Mouse (Mus musculus): ENCODE measurements around the gene Aqp5. TPM values are rescaled to one million over a fixed set of nuclear protein-coding genes. Genes with fewer than 3 reads are reported as not detected.

The Aqp5 gene
- total RNA-seq (2022): 1 to 10 TPM in 1 of 4 experiments, under 1 TPM in 3; 0.43 to 2.1 (median 0.73) TPM

DNA sequence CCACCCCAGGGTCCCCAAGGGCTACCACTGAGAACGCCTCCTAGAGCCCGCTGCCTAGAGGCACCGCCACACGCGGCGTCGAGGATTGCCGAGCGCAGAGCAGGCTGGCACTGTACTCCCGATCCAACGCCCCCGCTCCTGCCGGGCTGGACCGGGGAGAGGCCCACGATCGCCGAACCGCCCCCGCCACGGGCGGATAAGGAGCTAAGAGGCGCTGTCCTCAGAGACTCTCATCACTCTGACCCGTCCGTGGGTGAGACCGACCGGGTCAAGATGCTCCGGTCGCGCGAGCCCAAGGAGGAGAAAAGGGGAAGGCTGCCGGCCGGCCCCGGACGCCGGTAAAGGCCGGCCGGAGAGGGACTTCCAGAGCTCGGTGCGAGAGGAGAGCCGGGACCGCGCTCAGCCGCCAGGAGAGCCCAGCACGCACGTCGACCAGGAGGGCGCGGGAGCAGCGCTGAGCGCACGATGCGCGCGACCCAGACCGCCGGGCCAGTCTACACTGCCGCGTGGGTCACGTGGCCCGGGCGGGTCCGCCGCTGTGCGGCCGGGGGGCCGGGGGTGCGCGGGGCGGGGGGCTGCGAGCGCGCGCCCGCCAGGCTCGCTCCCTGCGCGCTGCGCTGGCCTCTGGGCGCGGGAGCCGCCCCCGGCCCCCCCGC is at the start of gene Aqp5:
Gene Aqp5, plus strand, starts transcription at position 354 of the 656 bp plus-strand sequence.
- no peak for DNase-seq

DNA sequence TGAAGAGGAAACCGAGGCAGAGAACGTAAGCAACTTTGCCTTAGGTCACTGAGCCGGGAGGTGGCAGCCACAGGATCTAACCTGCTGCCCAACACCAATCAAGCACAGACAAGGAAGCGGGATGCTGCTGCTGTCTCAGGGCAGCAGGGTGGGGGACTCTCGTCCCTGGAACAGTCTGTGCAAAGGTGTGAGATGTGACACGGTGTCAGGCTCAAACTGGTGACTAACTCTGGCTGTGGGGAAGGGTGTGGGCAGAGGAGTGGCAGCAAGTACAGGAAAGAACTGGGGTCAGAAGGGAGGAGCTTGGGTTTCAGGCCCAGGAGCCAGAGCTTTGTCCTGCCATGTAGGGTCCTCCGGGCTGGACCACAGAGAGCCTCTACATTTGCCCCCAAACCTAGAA is 46.5 kb upstream of the Aqp5 start:
- no peak for DNase-seq

DNA sequence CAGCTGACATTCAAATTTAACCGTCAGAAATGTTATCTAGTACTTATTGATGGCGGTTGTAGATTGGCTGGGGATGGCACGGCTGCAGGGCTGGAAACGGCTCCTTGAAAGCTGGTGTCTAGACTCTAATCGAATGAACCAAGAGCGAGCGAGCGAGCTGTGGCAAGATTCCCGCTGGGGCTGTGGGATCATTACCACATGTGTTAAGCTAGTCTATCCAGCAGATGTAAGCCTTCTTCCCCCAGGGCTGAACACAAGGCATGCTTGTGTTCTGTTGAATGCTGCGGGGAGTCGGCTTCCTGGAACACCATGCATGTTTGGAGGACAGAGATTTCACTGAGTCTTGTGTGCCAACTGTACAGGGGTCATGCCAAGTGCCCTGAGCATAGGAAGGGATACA is 44.0 kb upstream of the Aqp5 start:
- no peak for DNase-seq

DNA sequence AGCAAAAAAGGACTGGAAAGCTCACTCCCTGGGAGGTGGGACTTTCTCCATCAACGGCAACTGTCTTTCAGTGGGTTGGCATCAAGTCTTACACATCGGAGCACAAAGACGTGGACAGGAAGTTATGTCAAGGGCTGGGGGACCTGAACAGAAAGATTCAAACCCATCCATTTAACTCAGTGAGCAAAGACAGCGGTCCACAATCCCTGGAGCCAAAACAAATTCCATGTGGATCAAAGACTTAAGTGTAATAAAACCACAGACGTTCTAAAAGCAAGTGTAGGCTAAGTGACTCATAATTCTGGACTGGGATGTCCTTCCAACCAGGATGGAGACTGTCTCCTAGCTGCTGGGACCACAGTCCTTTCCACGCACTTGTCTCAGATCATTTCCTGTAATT is 42.9 kb upstream of the Aqp5 start:
- DNase-seq: no peak

DNA sequence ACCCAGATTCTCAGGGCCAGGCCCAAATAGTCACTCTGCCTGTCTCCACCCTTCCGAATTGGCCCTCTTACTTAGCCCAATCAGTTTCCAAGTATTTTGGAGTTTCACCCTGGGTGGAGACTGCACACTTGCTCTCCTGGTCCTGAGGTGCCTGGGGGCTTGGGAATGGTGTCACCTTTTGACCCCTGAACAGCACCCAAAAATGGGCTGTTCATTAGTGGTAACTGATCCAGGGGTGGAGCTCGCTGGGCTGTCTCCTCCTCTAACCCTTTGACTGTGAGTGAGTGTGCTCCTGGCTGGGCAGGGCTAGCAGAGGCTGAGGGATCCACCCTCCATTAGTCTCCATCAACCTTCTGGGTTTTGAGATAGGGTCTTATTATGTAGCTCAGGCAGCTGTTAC is 40.7 kb upstream of the Aqp5 start:
- no peak for DNase-seq

DNA sequence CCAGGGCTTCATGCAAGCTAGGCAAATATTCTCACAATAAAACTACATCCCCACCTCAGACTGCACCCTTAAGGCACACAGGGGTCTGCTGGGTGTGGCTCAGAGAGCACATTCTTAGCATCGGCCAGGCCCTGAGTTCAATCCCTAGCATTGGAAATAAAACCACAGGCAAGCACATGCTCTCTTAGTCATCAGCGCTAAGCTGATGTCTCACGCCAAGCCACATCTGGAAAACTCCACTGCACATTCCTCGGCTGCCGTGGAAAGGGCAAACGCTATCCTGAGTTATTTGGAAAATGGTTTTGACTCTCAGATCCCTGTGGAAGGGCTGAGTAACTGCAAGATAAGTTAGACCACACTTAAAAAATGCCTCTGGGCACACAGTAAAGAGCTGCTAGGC is 36.8 kb upstream of the Aqp5 start:
- DNase-seq: no peak

DNA sequence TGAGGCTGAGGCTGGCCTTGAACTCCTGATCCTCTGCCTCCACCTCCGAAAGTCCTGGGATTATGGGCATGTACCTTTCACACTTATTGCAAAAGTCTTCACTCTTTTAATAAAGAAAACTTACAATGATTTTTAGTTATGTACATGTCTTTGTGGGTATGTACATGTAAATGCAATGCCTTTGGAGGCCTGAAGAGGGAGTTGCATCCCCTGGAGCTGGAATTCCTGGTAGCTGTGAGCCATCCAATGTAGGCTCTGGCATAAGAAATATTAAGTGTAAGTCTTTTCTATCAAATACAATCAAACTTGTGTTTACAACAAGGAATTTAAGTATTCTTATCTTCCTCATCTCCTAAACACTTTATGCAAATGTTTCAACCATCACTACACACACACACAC is 31.6 kb upstream of the Aqp5 start:
- DNase-seq: no peak

DNA sequence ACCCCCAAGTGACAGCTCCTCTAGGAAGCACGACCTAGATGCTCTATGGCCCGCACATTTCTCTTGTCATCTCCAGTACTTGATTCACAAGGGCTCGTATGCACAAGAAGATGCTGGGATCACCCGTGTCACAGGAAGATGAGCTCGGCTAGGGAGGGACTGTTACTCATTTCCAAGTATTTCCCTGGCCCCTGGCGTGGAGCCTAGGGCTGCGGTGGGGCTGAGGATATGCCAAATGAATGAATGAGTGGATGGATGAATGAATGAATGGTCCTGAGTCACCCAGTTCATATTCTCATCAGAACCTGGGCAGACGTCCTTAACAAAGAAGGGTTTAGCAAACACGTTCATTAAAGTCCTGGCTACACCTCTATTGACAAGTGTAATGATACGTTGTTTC is 30.3 kb upstream of the Aqp5 start:
- no peak for DNase-seq

DNA sequence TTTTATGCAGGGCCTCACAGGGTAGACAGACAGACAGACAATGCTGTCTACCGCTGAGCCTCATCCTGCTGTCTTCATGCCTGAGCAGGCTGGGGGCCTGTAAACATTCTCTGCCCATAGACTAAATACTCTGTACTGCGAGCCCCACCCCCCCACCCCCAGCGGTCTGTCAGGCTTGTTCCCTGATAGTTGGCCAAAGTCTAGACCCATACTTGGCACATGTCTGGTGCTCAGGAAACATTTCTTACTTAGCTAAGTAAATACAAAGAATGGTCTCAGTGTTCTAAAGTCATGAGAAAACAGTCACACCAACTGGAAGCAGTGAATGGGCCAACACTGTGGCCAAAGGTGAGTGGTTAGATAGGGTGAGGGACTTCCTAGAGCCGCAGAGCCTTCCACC is 23.2 kb upstream of the Aqp5 start:
- no peak for DNase-seq

DNA sequence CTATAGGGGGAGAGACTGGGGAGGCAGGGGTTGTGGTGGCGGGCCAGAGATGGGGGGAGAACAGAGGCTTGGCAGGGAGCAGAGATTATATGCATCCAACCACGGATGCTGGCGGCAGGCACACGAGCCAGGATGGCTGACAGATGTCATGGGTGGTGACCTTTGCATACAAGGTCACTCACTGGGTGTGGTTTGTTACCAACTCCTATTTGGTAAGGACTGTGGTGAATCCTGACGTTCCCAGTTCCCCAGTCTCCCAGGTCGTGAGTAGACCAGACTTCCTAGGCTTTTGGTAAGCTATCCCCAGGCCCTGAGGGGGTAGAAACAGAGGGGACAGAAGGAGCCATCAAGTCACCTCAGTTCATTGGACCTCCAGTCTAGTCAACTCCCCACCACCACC is 21.9 kb upstream of the Aqp5 start:
- no peak for DNase-seq

DNA sequence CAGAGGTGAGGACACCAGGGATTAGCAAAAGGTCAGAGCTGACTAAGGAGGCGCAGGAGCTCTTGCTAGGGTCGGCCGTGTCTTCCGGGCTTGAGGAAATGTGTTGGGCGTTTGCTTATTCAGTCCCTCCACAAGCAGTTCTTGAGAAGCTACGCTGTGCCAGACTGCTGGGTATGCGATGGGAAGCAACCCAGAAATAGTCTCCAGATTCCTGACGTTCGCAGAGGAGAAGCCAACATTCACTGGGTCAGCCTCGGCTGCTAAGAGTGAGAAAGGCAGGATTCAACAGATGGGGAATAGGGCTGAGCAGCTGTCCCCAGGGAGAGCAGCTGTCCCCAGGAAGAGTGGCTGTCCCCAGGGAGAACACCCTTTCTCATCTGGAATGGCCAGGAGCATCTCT is 21.5 kb upstream of the Aqp5 start:
- DNase-seq: no peak

DNA sequence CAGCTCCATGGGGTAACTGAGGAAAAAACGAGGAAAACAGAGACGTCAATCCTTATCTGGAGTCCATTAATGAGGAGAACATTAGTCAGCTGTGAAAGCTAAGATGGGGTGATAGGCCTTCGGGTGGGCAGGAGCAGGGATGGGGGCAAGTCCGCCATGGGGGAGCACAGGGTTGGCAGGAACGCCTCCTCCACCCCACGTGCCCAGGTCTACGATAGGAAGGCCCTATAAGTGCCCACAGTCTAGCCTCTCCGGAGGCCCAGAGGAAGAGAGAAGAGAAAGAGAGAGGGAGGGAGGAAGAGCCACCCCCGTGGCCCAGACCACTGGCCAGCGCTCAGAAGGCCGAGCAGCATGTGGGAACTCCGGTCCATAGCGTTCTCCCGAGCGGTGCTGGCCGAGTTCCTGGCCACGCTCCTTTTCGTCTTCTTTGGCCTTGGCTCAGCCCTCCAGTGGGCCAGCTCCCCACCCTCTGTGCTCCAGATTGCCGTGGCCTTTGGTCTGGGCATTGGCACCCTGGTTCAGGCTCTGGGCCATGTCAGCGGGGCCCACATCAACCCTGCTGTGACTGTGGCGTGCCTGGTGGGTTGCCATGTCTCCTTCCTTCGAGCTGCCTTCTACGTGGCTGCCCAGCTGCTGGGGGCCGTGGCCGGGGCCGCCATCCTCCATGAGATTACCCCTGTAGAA is 11.6 kb upstream of the Aqp5 start, which contains the start of gene Aqp2:
Gene Aqp2, plus strand, starts transcription at position 254 of the 684 bp plus-strand sequence.
- peak; percentile 25 for DNase-seq

DNA sequence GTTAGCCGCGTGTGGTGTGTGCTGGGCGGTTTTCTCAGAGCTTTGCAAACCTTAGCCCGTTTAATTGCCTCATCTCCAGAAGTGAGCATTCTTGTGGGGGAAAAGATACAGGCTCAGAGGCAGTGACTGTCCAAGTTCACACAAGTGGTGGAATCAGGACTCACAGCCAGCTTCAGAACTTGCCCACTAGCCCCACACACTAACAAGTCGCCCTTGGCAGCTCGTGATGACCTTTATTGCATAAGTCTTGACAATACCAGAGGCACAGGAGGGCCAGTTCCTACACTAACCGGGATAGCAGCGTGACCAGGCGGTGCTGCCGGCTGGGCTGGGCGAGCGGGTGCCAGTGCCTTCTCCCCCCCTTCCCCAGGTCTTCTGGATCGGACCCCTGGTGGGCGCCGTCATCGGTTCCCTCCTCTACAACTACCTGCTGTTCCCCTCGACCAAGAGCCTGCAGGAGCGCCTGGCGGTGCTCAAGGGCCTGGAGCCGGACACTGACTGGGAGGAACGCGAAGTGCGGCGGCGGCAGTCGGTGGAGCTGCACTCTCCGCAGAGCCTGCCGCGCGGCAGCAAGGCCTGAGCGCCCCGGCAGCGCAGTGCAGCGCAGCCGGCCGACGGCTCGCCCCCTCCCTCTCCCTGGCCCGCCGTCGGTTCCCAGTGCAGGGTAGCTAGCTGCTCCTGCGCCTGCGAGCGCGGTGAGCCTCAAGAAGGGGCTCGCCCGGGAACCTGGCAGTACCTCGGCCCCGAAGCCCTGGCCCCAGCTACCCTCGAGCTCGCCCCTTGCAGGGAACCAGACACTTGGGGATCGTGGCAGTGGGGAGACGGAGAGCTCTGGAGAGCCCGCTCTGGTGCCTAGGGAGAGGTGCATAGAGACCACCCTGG is 6.9 kb upstream of the Aqp5 start:
- no peak for DNase-seq

DNA sequence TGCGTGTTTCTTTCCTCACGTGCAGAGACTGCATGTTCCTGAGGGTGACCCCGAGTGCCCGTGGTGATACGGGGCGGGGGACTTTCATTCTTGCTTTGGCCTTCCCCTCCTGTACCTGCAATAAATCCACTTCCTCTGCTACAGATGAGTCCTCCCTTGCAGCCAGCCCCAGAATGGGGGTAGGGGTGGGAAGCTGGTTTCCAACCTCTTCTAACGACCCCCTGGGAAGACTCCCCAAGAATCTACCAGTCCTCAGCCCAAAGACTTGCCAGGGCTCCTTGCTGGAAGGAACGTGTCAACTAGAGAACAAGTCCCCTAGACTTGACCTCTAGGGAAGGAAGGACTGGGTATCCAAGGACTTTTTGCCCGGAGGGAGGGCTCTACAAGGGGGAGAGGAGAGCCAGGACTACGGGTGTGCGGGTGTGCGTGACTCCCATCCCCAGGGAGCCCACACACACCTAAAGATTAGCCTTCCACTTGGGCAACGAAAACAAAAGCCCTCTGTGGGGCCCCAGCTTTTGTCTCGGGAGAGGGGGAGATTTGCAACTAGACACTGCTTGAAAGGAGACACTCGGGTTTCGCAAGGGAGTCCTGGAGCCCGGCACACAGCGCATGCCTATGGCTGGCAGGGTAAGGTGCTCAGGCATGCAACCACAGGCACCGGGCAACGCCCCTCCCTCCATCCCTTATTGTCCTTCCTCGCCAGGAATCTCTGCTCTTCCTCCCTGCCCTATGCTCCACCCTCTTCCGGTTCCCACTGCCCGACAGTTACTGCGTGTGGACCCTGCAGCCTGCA is 6.0 kb upstream of the Aqp5 start:
- no peak for DNase-seq

DNA sequence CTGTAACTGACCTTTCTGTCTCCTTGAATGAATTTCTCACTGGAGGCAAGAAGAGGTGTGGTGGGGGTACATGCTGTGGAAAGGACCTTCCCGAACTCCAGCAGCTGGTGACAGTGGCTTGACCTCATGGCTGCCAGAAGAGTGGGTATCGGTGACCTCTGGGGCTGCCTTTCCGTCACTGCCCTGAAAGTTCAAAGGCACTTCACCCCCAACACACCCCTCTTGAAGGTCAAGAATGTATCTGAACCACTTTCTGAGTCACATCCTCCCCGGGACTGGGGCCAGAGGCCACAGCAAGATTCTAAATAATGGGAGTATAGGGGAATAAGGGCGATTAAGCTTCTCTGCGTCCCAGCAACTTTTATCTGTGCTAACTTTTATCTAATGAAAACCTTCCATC is 4.8 kb upstream of the Aqp5 start:
- DNase-seq: peak; percentile 38

DNA sequence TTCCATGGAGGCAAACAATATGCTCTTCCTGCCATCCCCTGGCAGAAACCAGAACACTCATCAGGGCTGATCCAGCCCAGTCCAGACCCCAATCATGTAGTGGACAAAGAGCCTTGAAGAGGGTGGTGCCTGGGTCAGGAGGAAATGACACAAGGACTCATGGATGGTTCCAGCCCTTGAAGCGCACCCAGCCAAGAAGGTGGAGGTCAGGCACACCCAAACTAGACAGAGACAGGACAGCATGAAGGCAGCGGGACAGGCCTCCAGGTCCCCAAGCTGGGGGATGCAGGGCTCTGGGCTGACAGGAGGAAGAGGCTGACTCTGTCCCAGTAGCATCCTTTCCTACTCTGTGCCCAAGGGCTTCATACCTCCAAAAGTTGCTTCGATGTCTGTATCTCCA is 4.1 kb upstream of the Aqp5 start:
- DNase-seq: no peak

DNA sequence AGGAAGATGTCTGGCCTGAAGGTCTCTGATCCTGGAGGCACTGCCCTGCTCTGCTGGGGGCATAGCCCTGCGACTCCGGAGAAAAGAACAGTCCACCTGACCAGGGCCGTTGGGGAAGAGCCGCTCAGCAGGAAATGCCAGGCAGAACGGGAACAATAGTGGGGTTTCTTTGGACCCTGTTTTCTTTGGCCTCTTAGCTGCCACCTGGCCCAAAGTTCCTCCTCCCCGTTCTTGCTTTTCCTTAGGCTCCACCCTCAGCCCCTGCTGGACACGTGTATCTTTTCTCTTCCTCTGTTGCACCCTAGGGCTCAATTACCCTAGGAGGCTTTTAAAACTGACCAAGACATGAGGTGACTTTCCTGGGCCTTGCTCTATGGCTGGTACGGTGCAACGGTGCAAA is 1.3 kb upstream of the Aqp5 start:
- DNase-seq: no peak

DNA sequence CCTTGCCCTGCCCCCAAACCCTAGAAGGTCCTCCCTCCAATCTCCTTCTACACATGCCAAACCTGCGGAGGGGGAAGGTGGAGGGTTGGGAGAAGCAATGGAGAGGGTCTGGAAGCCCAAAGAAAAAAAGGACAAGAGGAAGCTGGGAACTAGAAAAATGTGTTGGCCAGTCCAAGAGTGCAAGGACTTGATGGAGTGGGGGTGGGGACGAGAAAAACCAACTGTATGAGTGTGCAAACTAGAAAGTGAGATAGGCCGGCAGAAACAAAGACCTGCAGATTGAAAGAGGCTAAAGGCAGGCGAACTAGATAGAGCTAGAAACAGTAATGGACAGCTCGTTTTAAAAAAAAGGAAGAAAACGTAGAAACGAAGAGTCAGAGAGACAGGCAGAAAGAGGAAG is 878 bp upstream of the Aqp5 start:
- DNase-seq: no peak

DNA sequence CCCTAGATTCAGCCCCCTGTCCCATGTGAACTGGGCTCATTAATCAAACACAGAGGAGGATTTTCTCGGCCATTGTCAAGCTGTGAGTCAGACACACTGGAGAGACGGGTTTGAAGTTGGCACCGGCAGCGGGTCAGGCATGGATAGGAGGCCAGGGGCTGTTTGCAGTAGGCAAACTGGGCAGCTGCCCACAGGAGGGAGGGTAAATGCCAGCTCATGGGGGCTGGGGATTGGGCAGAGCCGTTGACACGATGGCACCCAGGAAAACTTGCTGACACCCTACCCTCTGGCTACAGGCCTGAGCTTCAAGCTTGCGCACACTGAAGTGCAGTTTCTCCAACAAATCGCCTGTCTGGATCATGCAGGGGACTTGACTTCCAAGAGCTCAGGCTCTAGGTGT is 1.6 kb downstream of the Aqp5 start:
- DNase-seq: peak; percentile 47

DNA sequence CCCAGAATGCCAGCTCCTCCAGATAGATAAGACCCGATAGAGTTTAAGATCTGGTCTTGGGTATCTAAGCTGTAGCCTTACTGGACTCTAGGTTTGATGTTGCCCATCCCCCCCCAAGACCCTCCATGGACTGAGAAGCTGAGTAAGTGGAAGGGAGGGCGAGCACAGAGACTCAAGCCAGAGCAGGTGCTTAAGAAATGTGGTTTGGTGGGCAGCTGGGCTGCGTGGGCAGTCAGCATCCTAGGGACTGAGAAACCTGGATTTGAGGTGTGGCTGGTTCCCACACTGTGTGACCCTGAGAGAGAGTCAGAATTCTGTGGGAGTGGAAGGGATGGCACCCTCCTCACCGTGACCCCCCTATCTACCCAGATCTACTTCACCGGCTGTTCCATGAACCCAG is 2.3 kb downstream of the Aqp5 start:
- DNase-seq: no peak

DNA sequence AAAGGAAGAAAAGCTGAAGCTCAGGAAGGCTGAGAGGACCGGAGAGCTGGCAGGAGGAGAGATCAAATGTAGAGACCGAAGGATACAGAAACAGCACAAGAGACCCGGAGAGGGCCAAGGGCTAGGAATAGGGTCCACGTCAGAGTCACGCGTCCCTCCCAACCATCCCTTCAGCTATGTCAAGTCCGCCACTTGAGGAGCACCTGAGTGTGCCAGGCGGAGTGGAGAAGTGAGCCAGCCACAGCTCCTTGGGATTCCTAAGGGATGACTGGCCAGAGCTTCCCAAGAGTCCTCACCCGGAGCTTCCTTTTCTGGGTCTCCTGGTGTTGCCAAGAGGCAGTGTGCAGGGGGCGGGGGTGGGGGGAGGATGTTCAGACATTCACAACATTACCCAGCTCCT is 4.4 kb downstream of the Aqp5 start:
- DNase-seq: no peak

DNA sequence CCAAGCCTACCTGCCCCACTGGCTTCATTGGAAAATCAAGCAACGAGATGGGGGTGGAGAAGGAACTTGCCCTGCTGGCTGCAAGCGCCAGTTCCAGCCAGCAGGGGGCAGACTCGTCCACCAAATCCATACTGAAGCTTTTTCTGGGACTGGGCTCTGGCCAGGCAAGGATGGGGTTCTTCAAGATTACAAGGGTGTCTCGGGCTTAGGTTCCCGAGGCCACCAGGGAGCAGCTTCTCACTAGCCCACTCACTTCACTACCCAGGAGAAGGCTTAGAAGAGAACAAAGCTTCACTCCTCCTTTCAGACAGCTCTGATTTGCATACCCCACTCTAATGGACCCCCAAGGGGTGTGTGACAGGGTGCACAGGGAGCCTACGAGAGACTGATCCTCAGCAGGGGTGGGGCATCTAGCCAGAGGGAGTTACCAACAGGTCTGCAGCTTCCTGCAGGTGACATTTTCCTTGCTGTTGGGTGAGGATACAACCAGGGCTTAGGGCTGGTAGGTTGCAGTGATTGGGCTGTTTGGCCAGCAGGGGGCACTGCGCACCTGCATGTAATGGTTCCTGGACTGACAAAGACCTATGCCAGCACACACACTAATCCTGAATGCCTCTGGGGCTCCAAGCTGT is 5.6 kb downstream of the Aqp5 start:
- DNase-seq: peak; percentile 70

All from adrenal gland, adult 8-10 months (tissue).